Mouse (Mus musculus) hindbrain, embryonic 12.5 days (tissue): ENCODE measurements around the gene Vmn1r2. TPM values are rescaled to one million over a fixed set of nuclear protein-coding genes. Genes with fewer than 3 reads are reported as not detected.

Experiments used
- polyA plus RNA-seq: library from polyadenylated mRNA; unstranded; fragments of >200 nt; fragmentation: Nextera tagmentation; extraction: Ambion mirVana; gene quantifications from 2 replicates; pipeline ENCODE4 v1.2.1, GENCODE M21; 2016

The Vmn1r2 gene
- polyA plus RNA-seq, 1 experiment from 2014 or later: not detected

Other genes with a start within 250 kb of the Vmn1r2 start
- not detected in 2 replicates for gene Vmn1r3, start 18.0 kb downstream of the Vmn1r2 start, polyA plus RNA-seq